Mouse (Mus musculus) thymus, adult 2 months (tissue): ENCODE results near the gene Ccdc106.

Experiments used
- CTCF ChIP-seq: fragments of 200-500 bp; IDR thresholded peaks from 2 replicates; pipeline ENCODE4 v1.5.1; 2012; ENCODE audit warnings: mild to moderate bottlenecking, control low read depth, low read length, moderate library complexity, borderline replicate concordance; ENCODE audit not compliant: control insufficient read depth, poor library complexity, insufficient read depth; ENCODE audit errors: extremely low read depth
- POLR2A ChIP-seq: fragments of 200-500 bp; IDR thresholded peaks from 2 replicates; pipeline ENCODE4 v1.6.1; 2012; ENCODE audit warnings: mild to moderate bottlenecking, low read length, control low read depth, moderate library complexity; ENCODE audit not compliant: control insufficient read depth, poor library complexity, insufficient read depth; ENCODE audit errors: extremely low read depth

DNA sequence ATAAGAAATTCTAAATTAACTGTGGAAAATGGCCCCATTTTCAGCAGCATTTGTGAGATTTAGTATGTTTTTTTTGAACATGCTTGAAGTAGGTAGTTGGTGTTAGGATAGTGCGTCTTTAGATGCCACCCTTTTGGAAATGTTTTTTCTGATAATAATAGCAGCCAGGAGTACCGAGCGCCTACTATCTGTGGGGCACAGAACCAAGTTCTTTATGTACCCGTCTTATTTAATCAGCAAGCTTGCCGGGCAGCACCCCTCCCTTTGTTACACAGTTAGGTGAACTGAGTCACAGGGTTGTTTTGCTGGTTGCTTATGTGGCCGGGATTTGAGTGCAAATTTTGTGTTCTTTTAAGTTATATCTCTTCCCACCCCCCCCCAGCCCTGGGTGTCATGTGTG lies 60.9 kb downstream of the Ccdc106 start:
- TF ChIP-seq CTCF (no peak), POLR2A (no peak)
